Comparison of ENCODE assay signal across 8 mouse cellular contexts in the genomic region with DNA sequence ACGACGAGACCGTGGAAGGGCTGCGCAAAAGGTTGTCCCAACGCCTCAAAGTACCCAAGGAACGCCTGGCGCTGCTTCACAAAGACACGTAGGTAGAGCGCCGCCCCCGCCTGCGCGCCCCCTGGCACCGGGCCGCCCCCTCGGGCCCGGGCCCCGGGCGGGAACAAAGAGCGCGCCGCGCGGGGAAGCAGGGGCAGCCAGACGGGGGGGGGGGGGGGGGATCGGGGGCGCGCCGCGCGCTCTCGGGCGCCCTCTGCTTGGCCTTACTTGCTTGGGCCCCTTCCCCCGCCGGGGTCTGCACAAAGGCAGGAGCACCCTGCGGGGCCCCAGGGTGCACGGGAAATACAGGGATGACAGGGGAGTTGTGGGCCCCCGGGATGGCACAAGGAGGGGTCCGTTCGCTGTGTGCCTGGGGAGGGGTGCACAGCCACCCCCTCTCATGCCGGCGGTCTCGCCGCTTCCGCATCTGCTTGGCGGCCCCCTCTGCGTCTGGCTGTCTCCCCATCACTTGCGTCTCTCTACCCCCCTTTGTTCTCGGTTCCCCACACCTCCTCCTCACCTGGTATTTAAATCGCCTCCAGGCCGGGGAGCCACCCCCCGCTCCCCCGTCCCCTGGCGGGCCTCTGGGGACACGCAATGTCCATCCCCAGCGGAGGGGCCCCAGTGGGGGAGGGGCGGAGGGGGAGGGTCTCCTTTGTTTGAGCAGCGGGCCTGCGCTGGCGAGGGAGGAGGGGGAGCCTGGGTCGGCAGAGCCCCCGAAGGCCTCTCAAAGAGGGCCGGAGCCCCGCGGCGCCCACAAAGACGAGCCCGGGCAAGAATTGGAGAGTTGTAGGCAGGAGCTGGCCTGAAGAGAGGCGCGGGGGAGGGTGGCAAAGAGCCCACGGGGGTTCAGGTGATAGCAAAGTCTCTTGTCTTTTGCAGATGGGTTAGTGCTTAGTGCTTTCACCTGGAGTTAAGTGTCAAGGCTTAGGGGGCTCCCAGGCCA. TPM values are rescaled to one million over a fixed set of nuclear protein-coding genes. Genes with fewer than 3 reads are reported as not detected.
DNase-seq lines count a peak whose midpoint lies in the region; ATAC-seq and TF ChIP-seq lines count a peak whose summit lies in the region.

No protein-coding gene starts in this region.

- 0 out of 2 replicates have a peak, but pooled peaks have one; percentile 2 for ATAC-seq in forebrain, embryonic 15.5 days (replicated peaks)
- ATAC-seq in intestine, embryonic 16.5 days = no peak
- ATAC-seq in inflammation-experienced regulatory T-cells, adult 6 months = no peak

- H3K4me2 ChIP-seq in forebrain, embryonic 15.5 days (replicated peaks) = peak overlapping the region; percentile 96
- peak overlapping the region; percentile 83 for H3K4me2 ChIP-seq in intestine, embryonic 16.5 days (ENCODE audit: low read depth, low read length)

- H3K9ac ChIP-seq in forebrain, embryonic 15.5 days (replicated peaks) = peak overlapping the region; percentile 99
- H3K9ac ChIP-seq in intestine, embryonic 16.5 days (ENCODE audit: low read depth, low read length) = peak overlapping the region; percentile 98

- intact Hi-C loops in left cerebral cortex, postnatal 14 days (cut with DNase I) = no loop called here

- H3K27ac ChIP-seq in forebrain, embryonic 15.5 days (replicated peaks) = peak overlapping the region; percentile 100
- peak overlapping the region; percentile 99 for H3K27ac ChIP-seq in intestine, embryonic 16.5 days (ENCODE audit: low read length)

- DNase-seq in left cerebral cortex, postnatal 14 days (ENCODE audit: low spot score in 2 of 2) = peak; percentile 59 to 63
- no peak for DNase-seq in left cerebral cortex, adult 11 months (ENCODE audit: low spot score)
- peak; percentile 91 for DNase-seq in brain, embryonic 14.5 days (ENCODE audit: low read depth)
- peak; percentile 64 for DNase-seq in lung, adult 2 months
- DNase-seq in retina, postnatal 1 day = peak; percentile 91

- no peaks in the 10 kb centered on the region for H3K9me3 ChIP-seq in forebrain, embryonic 15.5 days
- no peaks in the 10 kb centered on the region for H3K9me3 ChIP-seq in intestine, embryonic 16.5 days (ENCODE audit: control insufficient read depth, low read length)

- H3K4me3 ChIP-seq in forebrain, embryonic 15.5 days = peak overlapping the region; percentile 80
- peak overlapping the region; percentile 96 for H3K4me3 ChIP-seq in intestine, embryonic 16.5 days (ENCODE audit: low read length)
- H3K4me3 ChIP-seq in lung, adult 2 months (replicated peaks; ENCODE audit: extremely low read depth, low read depth, low read length) = peak overlapping the region; percentile 83

- H3K27me3 ChIP-seq in forebrain, embryonic 15.5 days = no peaks in the 10 kb centered on the region
- H3K27me3 ChIP-seq in intestine, embryonic 16.5 days (replicated peaks; ENCODE audit: control insufficient read depth, insufficient read depth, low read length) = no peaks in the 10 kb centered on the region

- H3K36me3 ChIP-seq in forebrain, embryonic 15.5 days = peaks cover 36% of the 10 kb centered on the region
- peaks cover 30% of the 10 kb centered on the region for H3K36me3 ChIP-seq in intestine, embryonic 16.5 days (ENCODE audit: control insufficient read depth, insufficient read depth, low read length)

- no peak for TF ChIP-seq CTCF in brain, embryonic 14.5 days (IDR thresholded peaks at IDR 0.05; ENCODE audit: borderline replicate concordance, extremely low read depth, insufficient read depth, insufficient read length)
- no peak for TF ChIP-seq CTCF in lung, adult 2 months (IDR thresholded peaks at IDR 0.05; ENCODE audit: insufficient read depth, low read length)

- 0% methylated on average over 47 of the region's 71 CpGs for WGBS in forebrain, embryonic 15.5 days
- under 1% methylated on average over 52 of the region's 71 CpGs for WGBS in intestine, embryonic 16.5 days
- under 1% methylated on average over 65 of the region's 71 CpGs for WGBS in lung, adult 2 months

- TF ChIP-seq POLR2A in brain, embryonic 14.5 days (IDR thresholded peaks at IDR 0.05; ENCODE audit: borderline replicate concordance, extremely low read depth, insufficient read depth, insufficient read length, poor library complexity, severe bottlenecking) = peak; percentile 17; the same call in 1 of the 2 replicates
- TF ChIP-seq POLR2A in lung, adult 2 months (IDR thresholded peaks at IDR 0.05; ENCODE audit: borderline replicate concordance, extremely low read depth, low read depth, low read length) = peak; percentile 43; the same call in 1 of the 2 replicates

- H3K4me1 ChIP-seq in forebrain, embryonic 15.5 days = peaks cover 53% of the 10 kb centered on the region
- peaks cover 66% of the 10 kb centered on the region for H3K4me1 ChIP-seq in intestine, embryonic 16.5 days (ENCODE audit: control insufficient read depth, insufficient read depth, low read length)
- peaks cover 32% of the 10 kb centered on the region for H3K4me1 ChIP-seq in lung, adult 2 months (ENCODE audit: control insufficient read depth, insufficient read depth, low read length)

RNA-seq across cellular contexts. Expression of gene Midn, which starts 2.4 kb away (rescaled TPM):
- total RNA-seq in left cerebral cortex, postnatal 14 days (2021) = 10 to 100 TPM; 94.0 to 96.3 TPM
- 177 and 213 TPM in 2 replicates for polyA plus RNA-seq in brain, embryonic 14.5 days (2012; rRNA removed)
- polyA plus RNA-seq in forebrain, embryonic 15.5 days (2015; fragmentation: Nextera tagmentation; extraction: Ambion mirVana) = 33.0 and 34.9 TPM in 2 replicates
- polyA plus RNA-seq in intestine, embryonic 16.5 days (2015; fragmentation: Nextera tagmentation; extraction: Ambion mirVana) = 8.8 and 10.3 TPM in 2 replicates
- 110 and 150 TPM in 2 replicates for polyA plus RNA-seq in lung, adult 2 months (2012; rRNA removed)
- 1 to 10 TPM; 7.3 to 9.3 (median 7.5) TPM for polyA plus RNA-seq in inflammation-experienced regulatory T-cells, adult 6 months (2017; shearing (Covaris generic))

RNA-seq across cellular contexts. Expression of gene Cbarp, which starts 9.9 kb away (rescaled TPM):
- 100 to 1,000 TPM; 437 to 473 TPM for total RNA-seq in left cerebral cortex, postnatal 14 days (2021)
- polyA plus RNA-seq in brain, embryonic 14.5 days (2012; rRNA removed) = 152 and 242 TPM in 2 replicates
- polyA plus RNA-seq in forebrain, embryonic 15.5 days (2015; fragmentation: Nextera tagmentation; extraction: Ambion mirVana) = 29.7 and 39.5 TPM in 2 replicates
- 5.1 TPM in 2 replicates for polyA plus RNA-seq in intestine, embryonic 16.5 days (2015; fragmentation: Nextera tagmentation; extraction: Ambion mirVana)
- polyA plus RNA-seq in lung, adult 2 months (2012; rRNA removed) = 29.9 and 31.5 TPM in 2 replicates
- polyA plus RNA-seq in inflammation-experienced regulatory T-cells, adult 6 months (2017; shearing (Covaris generic)) = 1 to 10 TPM in 2 of 3 experiments, under 1 TPM in 1; 0.60 to 2.3 (median 1.3) TPM

RNA-seq across cellular contexts. Expression of gene Atp5d, which starts 12.1 kb away (rescaled TPM):
- total RNA-seq in left cerebral cortex, postnatal 14 days (2021) = 100 to 1,000 TPM; 403 to 424 TPM
- 445 and 501 TPM in 2 replicates for polyA plus RNA-seq in brain, embryonic 14.5 days (2012; rRNA removed)
- polyA plus RNA-seq in forebrain, embryonic 15.5 days (2015; fragmentation: Nextera tagmentation; extraction: Ambion mirVana) = 437 and 444 TPM in 2 replicates
- polyA plus RNA-seq in intestine, embryonic 16.5 days (2015; fragmentation: Nextera tagmentation; extraction: Ambion mirVana) = 846 and 854 TPM in 2 replicates
- 709 and 1,054 TPM in 2 replicates for polyA plus RNA-seq in lung, adult 2 months (2012; rRNA removed)
- polyA plus RNA-seq in inflammation-experienced regulatory T-cells, adult 6 months (2017; shearing (Covaris generic)) = 100 to 1,000 TPM; 297 to 357 (median 299) TPM

RNA-seq across cellular contexts. Expression of gene Cirbp, which starts 15.3 kb away (rescaled TPM):
- 100 to 1,000 TPM in 1 of 2 experiments, 10 to 100 TPM in 1; 95.6 to 111 TPM for total RNA-seq in left cerebral cortex, postnatal 14 days (2021)
- 381 and 490 TPM in 2 replicates for polyA plus RNA-seq in brain, embryonic 14.5 days (2012; rRNA removed)
- 350 and 358 TPM in 2 replicates for polyA plus RNA-seq in forebrain, embryonic 15.5 days (2015; fragmentation: Nextera tagmentation; extraction: Ambion mirVana)
- polyA plus RNA-seq in intestine, embryonic 16.5 days (2015; fragmentation: Nextera tagmentation; extraction: Ambion mirVana) = 53.2 and 62.6 TPM in 2 replicates
- polyA plus RNA-seq in lung, adult 2 months (2012; rRNA removed) = 162 and 200 TPM in 2 replicates
- polyA plus RNA-seq in inflammation-experienced regulatory T-cells, adult 6 months (2017; shearing (Covaris generic)) = 100 to 1,000 TPM in 2 of 3 experiments, 10 to 100 TPM in 1; 84.2 to 255 (median 213) TPM

RNA-seq across cellular contexts. Expression of gene 1600002K03Rik, which starts 22.2 kb away (rescaled TPM):
- total RNA-seq in left cerebral cortex, postnatal 14 days (2021) = 1 to 10 TPM; 5.7 to 6.2 TPM
- polyA plus RNA-seq in brain, embryonic 14.5 days (2012; rRNA removed) = 18.5 and 21.2 TPM in 2 replicates
- 9.7 and 12.7 TPM in 2 replicates for polyA plus RNA-seq in forebrain, embryonic 15.5 days (2015; fragmentation: Nextera tagmentation; extraction: Ambion mirVana)
- polyA plus RNA-seq in intestine, embryonic 16.5 days (2015; fragmentation: Nextera tagmentation; extraction: Ambion mirVana) = 23.6 TPM in 2 replicates
- polyA plus RNA-seq in lung, adult 2 months (2012; rRNA removed) = 11.2 and 14.0 TPM in 2 replicates
- polyA plus RNA-seq in inflammation-experienced regulatory T-cells, adult 6 months (2017; shearing (Covaris generic)) = 10 to 100 TPM; 17.9 to 28.4 (median 20.5) TPM
